Mouse (Mus musculus): ENCODE measurements around the gene C1qb. TPM values are rescaled to one million over a fixed set of nuclear protein-coding genes. Genes with fewer than 3 reads are reported as not detected.
A peak's percentile ranks its signal among the peaks of the same experiment; 100 is the strongest.

Gene C1qb
- polyA plus RNA-seq, 1 experiment from 2014 or later = 40.0 TPM

DNA sequence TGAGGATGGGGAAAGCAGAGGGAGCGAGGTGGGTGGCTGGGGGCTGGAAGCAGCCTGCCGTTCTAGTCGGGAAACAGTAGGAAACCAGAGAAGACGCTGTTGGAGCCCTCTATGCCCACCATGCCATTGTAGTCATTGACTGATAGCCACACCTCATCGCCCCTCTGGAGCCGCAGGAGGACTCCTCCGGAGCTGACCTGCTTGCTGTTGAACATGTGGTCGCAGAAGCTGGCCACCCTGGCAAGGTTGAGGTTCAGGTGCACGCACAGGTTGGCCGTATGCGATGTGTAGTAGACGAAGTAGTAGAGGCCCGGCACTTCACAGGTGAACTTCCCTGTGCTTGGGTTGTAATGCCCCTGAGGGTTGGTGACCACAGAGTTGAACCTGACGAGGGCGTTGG lies 4.0 kb upstream of the C1qb start:
- 85% methylated on average over 15 of the region's 15 CpGs for WGBS
- DNase-seq = no peak
- H3K4me2 ChIP-seq (ENCODE audit: low read length) = no peak overlapping the region

DNA sequence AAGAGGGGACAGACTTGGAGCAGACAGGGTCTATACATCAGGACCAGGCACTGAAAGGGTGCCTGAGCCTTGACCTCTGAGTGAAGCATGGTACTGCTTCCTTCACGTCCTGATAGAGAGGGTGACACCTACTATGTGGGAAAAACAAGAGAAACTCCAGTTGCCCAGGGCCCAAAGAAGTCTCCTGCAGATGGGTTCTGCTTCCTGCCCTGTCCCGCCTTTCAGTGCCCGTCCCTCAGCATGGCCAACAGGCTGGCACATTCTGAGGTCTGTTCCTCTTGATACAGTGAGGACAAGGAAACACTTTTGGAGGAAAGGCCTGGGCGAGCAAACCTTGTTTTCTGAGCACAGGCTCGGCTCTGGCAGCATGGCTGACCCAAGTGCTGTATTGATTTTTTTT lies 1.7 kb upstream of the C1qb start:
- DNase-seq (no peak), ATAC-seq (ENCODE audit: low FRiP score, low TSS enrichment) (no peak)
- H3K4me2 ChIP-seq (ENCODE audit: low read length) = no peak overlapping the region
- H3K4me1 ChIP-seq (ENCODE audit: control insufficient read depth, insufficient read depth, low read length) = peaks cover 12% of the 10 kb centered on the region
- no peaks in the 10 kb centered on the region for H3K9me3 ChIP-seq (ENCODE audit: control insufficient read depth, low read length)
- H3K4me3 ChIP-seq (replicated peaks; ENCODE audit: low read depth, low read length) = no peak overlapping the region
- H3K27ac ChIP-seq (replicated peaks; ENCODE audit: low read depth, low read length) = no peak overlapping the region
- H3K27me3 ChIP-seq (ENCODE audit: control insufficient read depth, insufficient read depth, low read length) = 0 out of 2 replicates have a peak, but pooled peaks cover 4% of the 10 kb centered on the region
- 75% methylated on average over 5 of the region's 5 CpGs for WGBS
- H3K9ac ChIP-seq (replicated peaks; ENCODE audit: low read length) = no peak overlapping the region
- H3K36me3 ChIP-seq (ENCODE audit: control insufficient read depth, insufficient read depth, low read length) = no peaks in the 10 kb centered on the region

More for the DNA sequence above, 4.0 kb upstream of the C1qb start:
- Histone ChIP-seq H3K4me1 (ENCODE audit: control insufficient read depth, insufficient read depth, low read length) (peaks cover 12% of the 10 kb centered on the region), H3K36me3 (ENCODE audit: control insufficient read depth, insufficient read depth, low read length) (no peaks in the 10 kb centered on the region), H3K27me3 (ENCODE audit: control insufficient read depth, insufficient read depth, low read length) (peaks cover 14% of the 10 kb centered on the region), H3K27ac (replicated peaks; ENCODE audit: low read depth, low read length) (no peak overlapping the region), H3K4me3 (replicated peaks; ENCODE audit: low read depth, low read length) (no peak overlapping the region), H3K9ac (replicated peaks; ENCODE audit: low read length) (no peak overlapping the region), H3K9me3 (ENCODE audit: control insufficient read depth, low read length) (no peaks in the 10 kb centered on the region)
- ATAC-seq (ENCODE audit: low FRiP score, low TSS enrichment) = no peak

DNA sequence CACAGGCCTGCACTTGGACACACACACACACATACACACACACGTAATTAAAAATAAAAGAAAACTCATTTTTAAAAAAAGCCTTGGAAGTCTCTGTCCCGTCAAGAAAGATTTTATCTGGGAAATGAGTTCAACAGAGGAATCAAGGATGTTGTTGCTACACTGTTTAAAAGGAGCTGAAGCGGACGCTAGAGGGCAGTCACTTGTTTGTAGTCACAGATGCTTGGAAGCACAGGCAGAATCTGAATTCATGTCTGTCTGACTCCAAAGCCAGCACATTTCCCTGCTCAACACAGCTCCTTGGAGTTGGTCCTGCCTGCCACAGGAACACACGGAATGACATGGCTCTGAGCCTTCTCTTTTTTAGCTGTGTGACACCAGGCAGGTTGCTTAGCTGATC lies 7.4 kb downstream of the C1qb start:
- Histone ChIP-seq H3K27ac (replicated peaks; ENCODE audit: low read depth, low read length) (no peak overlapping the region), H3K36me3 (ENCODE audit: control insufficient read depth, insufficient read depth, low read length) (no peaks in the 10 kb centered on the region), H3K4me3 (replicated peaks; ENCODE audit: low read depth, low read length) (no peak overlapping the region), H3K27me3 (ENCODE audit: control insufficient read depth, insufficient read depth, low read length) (no peaks in the 10 kb centered on the region), H3K4me2 (ENCODE audit: low read length) (no peak overlapping the region), H3K9me3 (ENCODE audit: control insufficient read depth, low read length) (no peaks in the 10 kb centered on the region), H3K9ac (replicated peaks; ENCODE audit: low read length) (no peak overlapping the region), H3K4me1 (ENCODE audit: control insufficient read depth, insufficient read depth, low read length) (no peaks in the 10 kb centered on the region)
- 26% methylated on average over 5 of the region's 5 CpGs for WGBS
- DNase-seq (peak; percentile 72), ATAC-seq (ENCODE audit: low FRiP score, low TSS enrichment) (no peak)

GRCm38 (mm10) chr4:136878171-136878570 lies 7.8 kb downstream of the C1qb start:
- ATAC-seq (ENCODE audit: low FRiP score, low TSS enrichment) = no peak
- WGBS = 48% methylated on average over 8 of the region's 8 CpGs
- H3K4me3 ChIP-seq (replicated peaks; ENCODE audit: low read depth, low read length) = no peak overlapping the region
- no peak overlapping the region for H3K27ac ChIP-seq (replicated peaks; ENCODE audit: low read depth, low read length)
- H3K9ac ChIP-seq (replicated peaks; ENCODE audit: low read length) = no peak overlapping the region
- H3K4me2 ChIP-seq (ENCODE audit: low read length) = no peak overlapping the region
- no peaks in the 10 kb centered on the region for H3K27me3 ChIP-seq (ENCODE audit: control insufficient read depth, insufficient read depth, low read length)
- H3K9me3 ChIP-seq (ENCODE audit: control insufficient read depth, low read length) = no peaks in the 10 kb centered on the region
- H3K36me3 ChIP-seq (ENCODE audit: control insufficient read depth, insufficient read depth, low read length) = no peaks in the 10 kb centered on the region
- peak; percentile 29 for DNase-seq
- no peaks in the 10 kb centered on the region for H3K4me1 ChIP-seq (ENCODE audit: control insufficient read depth, insufficient read depth, low read length)

GRCm38 (mm10) chr4:136876971-136877370 lies 9.0 kb downstream of the C1qb start:
- DNase-seq (peak; percentile 88), ATAC-seq (ENCODE audit: low FRiP score, low TSS enrichment) (peak; percentile 68; the same call in 1 of the 2 replicates)
- no peak overlapping the region for H3K27ac ChIP-seq (replicated peaks; ENCODE audit: low read depth, low read length)
- H3K9ac ChIP-seq (replicated peaks; ENCODE audit: low read length) = no peak overlapping the region
- H3K9me3 ChIP-seq (ENCODE audit: control insufficient read depth, low read length) = no peaks in the 10 kb centered on the region
- no peaks in the 10 kb centered on the region for H3K36me3 ChIP-seq (ENCODE audit: control insufficient read depth, insufficient read depth, low read length)
- WGBS = 19% methylated on average over 7 of the region's 7 CpGs
- no peak overlapping the region for H3K4me2 ChIP-seq (ENCODE audit: low read length)
- no peak overlapping the region for H3K4me3 ChIP-seq (replicated peaks; ENCODE audit: low read depth, low read length)
- no peaks in the 10 kb centered on the region for H3K4me1 ChIP-seq (ENCODE audit: control insufficient read depth, insufficient read depth, low read length)
- H3K27me3 ChIP-seq (ENCODE audit: control insufficient read depth, insufficient read depth, low read length) = no peaks in the 10 kb centered on the region

GRCm38 (mm10) chr4:136875012-136875411 lies 11.0 kb downstream of the C1qb start:
- no peak overlapping the region for H3K27ac ChIP-seq (replicated peaks; ENCODE audit: low read depth, low read length)
- DNase-seq (no peak), ATAC-seq (ENCODE audit: low FRiP score, low TSS enrichment) (no peak)
- no peaks in the 10 kb centered on the region for H3K4me1 ChIP-seq (ENCODE audit: control insufficient read depth, insufficient read depth, low read length)
- 94% methylated on average over 14 of the region's 14 CpGs for WGBS
- no peak overlapping the region for H3K4me3 ChIP-seq (replicated peaks; ENCODE audit: low read depth, low read length)
- H3K36me3 ChIP-seq (ENCODE audit: control insufficient read depth, insufficient read depth, low read length) = no peaks in the 10 kb centered on the region
- no peaks in the 10 kb centered on the region for H3K9me3 ChIP-seq (ENCODE audit: control insufficient read depth, low read length)
- H3K4me2 ChIP-seq (ENCODE audit: low read length) = no peak overlapping the region
- H3K9ac ChIP-seq (replicated peaks; ENCODE audit: low read length) = no peak overlapping the region
- H3K27me3 ChIP-seq (ENCODE audit: control insufficient read depth, insufficient read depth, low read length) = no peaks in the 10 kb centered on the region

- H3K4me1 ChIP-seq (ENCODE audit: control insufficient read depth, insufficient read depth, low read length) = peaks cover 28% of the 10 kb centered on the region
- no peaks in the 10 kb centered on the region for H3K36me3 ChIP-seq (ENCODE audit: control insufficient read depth, insufficient read depth, low read length)
- H3K9ac ChIP-seq (replicated peaks; ENCODE audit: low read length) = no peak overlapping the region
- H3K4me3 ChIP-seq (replicated peaks; ENCODE audit: low read depth, low read length) = no peak overlapping the region
- no peaks in the 10 kb centered on the region for H3K27me3 ChIP-seq (ENCODE audit: control insufficient read depth, insufficient read depth, low read length)
- DNase-seq (no peak), ATAC-seq (ENCODE audit: low FRiP score, low TSS enrichment) (no peak)
- H3K9me3 ChIP-seq (ENCODE audit: control insufficient read depth, low read length) = no peaks in the 10 kb centered on the region
- 89% methylated on average over 6 of the region's 6 CpGs for WGBS
- H3K4me2 ChIP-seq (ENCODE audit: low read length) = no peak overlapping the region
- H3K27ac ChIP-seq (replicated peaks; ENCODE audit: low read depth, low read length) = no peak overlapping the region
Measured at GRCm38 (mm10) chr4:136868371-136868770, 17.6 kb downstream of the C1qb start.

- no peak for ATAC-seq (ENCODE audit: low FRiP score, low TSS enrichment)
- Histone ChIP-seq H3K27me3 (ENCODE audit: control insufficient read depth, insufficient read depth, low read length) (no peaks in the 10 kb centered on the region), H3K9me3 (ENCODE audit: control insufficient read depth, low read length) (no peaks in the 10 kb centered on the region), H3K9ac (replicated peaks; ENCODE audit: low read length) (no peak overlapping the region), H3K27ac (replicated peaks; ENCODE audit: low read depth, low read length) (peak overlapping the region; percentile 32; the same call in 1 of the 2 replicates), H3K4me2 (ENCODE audit: low read length) (no peak overlapping the region; the same call in 1 of the 2 replicates), H3K4me1 (ENCODE audit: control insufficient read depth, insufficient read depth, low read length) (peaks cover 30% of the 10 kb centered on the region), H3K36me3 (ENCODE audit: control insufficient read depth, insufficient read depth, low read length) (no peaks in the 10 kb centered on the region), H3K4me3 (replicated peaks; ENCODE audit: low read depth, low read length) (no peak overlapping the region)
- DNase-seq = peak; percentile 74
- 11% methylated on average over 12 of the region's 12 CpGs for WGBS
Measured at GRCm38 (mm10) chr4:136867690-136868345, 18.2 kb downstream of the C1qb start.

GRCm38 (mm10) chr4:136865531-136865930 lies 20.5 kb downstream of the C1qb start:
- H3K4me2 ChIP-seq (ENCODE audit: low read length) = peak overlapping the region; percentile 36
- H3K36me3 ChIP-seq (ENCODE audit: control insufficient read depth, insufficient read depth, low read length) = no peaks in the 10 kb centered on the region
- no peak overlapping the region for H3K4me3 ChIP-seq (replicated peaks; ENCODE audit: low read depth, low read length)
- peaks cover 46% of the 10 kb centered on the region for H3K4me1 ChIP-seq (ENCODE audit: control insufficient read depth, insufficient read depth, low read length)
- no peak for ATAC-seq (ENCODE audit: low FRiP score, low TSS enrichment)
- no peaks in the 10 kb centered on the region for H3K9me3 ChIP-seq (ENCODE audit: control insufficient read depth, low read length)
- H3K27me3 ChIP-seq (ENCODE audit: control insufficient read depth, insufficient read depth, low read length) = no peaks in the 10 kb centered on the region
- DNase-seq = peak; percentile 63
- H3K27ac ChIP-seq (replicated peaks; ENCODE audit: low read depth, low read length) = peak overlapping the region; percentile 85
- H3K9ac ChIP-seq (replicated peaks; ENCODE audit: low read length) = peak overlapping the region; percentile 32; the same call in 1 of the 2 replicates
- 39% methylated on average over 5 of the region's 5 CpGs for WGBS

All from midbrain, embryonic 14.5 days (tissue).